Mouse (Mus musculus) testis, postnatal 14 days (tissue): ENCODE data around the gene Hagh.

ENCODE experiments used
- DNase-seq: peaks from one replicate; pipeline ENCODE4 v3.0.0; 2021; ENCODE audit warnings: low spot score

Gene Hagh

DNA sequence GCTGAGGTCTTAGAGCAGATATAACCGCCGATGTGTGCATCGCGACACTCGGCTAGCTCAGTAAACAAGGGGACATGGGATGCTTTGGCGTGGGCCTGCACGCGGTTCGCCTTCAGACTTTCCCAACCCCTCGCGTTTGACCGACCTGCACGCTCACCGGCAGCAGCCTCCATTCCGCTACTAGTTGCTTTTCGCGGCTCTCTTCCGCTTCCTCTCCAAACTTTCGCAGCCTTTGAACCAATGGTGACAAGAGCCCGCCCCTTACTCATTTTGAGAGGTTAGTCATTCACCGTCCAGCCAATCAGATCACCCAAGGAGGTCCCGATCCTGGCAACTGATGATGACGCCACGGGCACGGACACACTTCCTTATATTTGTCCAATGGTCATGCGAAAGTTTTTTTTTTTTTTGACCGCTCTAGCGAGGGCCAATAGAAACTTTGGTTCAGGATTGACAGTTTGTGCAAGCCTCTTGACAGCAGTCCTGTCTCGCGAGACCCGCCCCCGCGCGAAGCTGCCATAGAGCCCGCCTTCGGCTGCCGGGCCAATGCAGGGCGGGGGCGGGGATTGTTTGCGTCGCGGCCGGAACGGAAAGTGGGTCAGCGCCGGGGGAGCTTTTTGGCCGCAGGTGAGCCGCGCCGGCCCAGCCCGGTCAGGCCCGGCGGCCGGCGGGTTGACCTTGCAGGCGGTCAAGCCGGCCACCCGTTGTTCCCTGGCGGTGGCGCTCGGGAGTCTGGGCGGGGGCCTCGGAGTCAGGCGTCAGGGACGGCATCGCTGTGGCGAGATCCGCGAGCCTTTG, 46.4 kb downstream of the Hagh start, which contains the start of the genes Nubp2 and Spsb3:
Nubp2 (minus strand) TSS at position 216 of the 798 bp plus-strand sequence.
Spsb3 (plus strand) TSS at position 510 of the 798 bp plus-strand sequence.
- peak; percentile 99 for DNase-seq

DNA sequence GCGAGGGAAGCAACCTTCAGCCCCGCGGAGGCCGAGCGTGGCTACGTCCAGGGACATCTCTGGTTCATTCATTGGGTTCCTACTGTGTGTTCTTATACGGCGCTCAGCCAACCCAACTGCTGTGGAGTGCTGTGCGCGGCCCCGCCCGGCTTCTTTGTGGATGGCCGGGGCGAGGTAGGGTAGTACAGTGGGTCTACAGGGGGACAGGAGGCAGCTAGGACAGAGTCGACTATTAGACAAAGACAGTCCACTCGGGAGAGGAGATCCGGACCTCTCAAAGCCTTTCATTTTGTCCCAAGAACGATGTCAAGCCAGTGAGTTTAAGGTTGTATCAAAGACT, 47.0 kb downstream of the Hagh start:
- no peak for DNase-seq

DNA sequence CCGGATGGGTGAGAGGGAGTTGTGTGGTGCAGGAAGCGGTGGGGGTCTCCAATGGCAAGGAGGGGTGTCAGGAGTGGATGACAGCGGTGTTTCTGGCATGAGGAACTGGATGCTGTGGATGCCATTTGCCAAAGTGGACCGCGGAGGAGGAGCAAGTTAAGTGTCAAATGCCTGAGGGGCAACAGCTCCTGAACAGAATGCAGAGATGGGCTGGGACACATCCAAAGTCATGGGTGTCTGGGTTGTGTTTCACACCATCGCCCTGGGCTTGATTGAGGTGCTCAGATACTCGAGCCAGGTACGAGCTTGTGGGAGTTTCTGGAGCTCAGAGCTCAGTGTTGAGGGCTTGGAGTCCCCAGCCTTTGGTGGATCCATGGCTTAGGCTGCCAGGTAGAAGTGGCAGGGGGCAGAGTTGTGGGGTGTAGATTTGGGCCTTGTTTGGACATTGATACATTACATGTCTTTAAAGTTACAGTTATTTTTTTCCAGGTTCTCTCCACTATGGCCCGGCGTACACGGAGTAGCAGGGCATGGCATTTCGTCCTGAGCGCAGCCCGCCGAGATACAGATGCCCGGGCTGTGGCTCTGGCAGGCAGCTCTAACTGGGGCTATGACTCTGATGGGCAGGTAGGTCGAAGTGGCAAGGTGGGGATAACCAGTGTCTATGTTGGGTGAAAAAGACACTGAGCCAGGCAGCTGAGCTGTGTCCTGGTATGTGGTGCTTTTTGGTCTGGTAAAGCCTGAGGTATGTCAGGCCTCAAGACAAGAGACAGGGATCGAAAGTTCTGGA, 47.5 kb downstream of the Hagh start:
- no peak for DNase-seq

DNA sequence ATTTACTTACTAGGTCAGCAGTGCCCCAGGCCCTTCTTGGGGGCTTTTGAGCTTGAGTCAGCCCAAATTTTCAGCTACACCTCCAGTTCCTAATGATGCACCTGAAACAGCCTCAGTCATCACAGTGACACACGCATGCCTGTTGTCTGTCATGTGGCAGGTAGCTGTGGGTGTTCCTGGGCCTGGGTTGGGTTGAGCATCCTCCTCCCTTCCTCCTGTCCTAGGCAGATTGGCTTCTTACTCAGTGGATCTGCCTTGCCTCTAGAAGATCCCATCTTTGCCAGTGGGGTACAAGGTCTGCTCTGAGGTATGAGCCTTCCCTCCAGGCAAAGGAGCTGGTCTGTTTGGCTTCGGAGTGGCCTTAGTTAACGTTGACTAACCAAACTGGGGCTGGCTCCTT, 48.9 kb downstream of the Hagh start:
- DNase-seq = no peak

- no peak for DNase-seq
Measured at GRCm38 (mm10) chr17:24890151-24891092, 50.5 kb downstream of the Hagh start.

GRCm38 (mm10) chr17:24891321-24891720, 51.4 kb downstream of the Hagh start:
- DNase-seq = no peak

DNA sequence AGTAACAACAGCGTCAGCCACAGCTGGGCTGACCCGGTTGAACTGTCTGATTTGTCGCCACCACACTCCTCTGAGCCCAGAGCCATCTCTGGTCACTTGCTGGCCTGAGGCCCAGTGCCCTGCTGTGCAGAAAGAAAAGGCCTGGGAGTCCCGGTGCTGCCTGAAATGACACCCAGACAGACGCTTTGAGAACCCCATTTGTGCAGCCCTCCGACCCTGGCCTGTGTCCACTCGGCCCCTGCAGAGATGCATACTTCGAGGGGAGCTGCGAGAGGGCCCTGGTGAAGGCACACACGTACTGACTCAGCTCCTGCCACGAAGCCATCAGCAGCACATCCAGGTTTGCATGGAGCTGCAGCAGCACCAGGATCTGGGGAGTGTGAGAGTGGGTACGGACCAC, 52.8 kb downstream of the Hagh start:
- DNase-seq = no peak

DNA sequence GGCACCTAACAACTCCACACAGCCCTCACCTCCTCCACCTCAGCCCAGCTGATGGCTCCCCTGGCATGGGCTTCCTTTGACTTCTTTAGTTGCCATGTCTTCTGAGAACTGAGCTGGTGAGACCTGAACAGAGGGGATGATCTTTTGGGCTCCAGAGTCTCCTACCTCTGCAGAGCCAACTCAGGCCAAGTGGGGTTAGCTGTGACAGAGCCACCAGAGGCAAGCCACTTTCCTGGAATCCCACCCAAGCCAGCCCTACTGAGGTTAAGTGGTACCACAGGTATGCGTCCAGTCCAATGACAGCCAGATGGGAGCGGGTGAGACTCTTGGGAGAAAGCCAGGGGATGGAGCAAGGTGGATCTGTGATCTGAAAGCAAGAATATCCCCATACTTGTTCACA, 53.3 kb downstream of the Hagh start:
- DNase-seq = no peak

DNA sequence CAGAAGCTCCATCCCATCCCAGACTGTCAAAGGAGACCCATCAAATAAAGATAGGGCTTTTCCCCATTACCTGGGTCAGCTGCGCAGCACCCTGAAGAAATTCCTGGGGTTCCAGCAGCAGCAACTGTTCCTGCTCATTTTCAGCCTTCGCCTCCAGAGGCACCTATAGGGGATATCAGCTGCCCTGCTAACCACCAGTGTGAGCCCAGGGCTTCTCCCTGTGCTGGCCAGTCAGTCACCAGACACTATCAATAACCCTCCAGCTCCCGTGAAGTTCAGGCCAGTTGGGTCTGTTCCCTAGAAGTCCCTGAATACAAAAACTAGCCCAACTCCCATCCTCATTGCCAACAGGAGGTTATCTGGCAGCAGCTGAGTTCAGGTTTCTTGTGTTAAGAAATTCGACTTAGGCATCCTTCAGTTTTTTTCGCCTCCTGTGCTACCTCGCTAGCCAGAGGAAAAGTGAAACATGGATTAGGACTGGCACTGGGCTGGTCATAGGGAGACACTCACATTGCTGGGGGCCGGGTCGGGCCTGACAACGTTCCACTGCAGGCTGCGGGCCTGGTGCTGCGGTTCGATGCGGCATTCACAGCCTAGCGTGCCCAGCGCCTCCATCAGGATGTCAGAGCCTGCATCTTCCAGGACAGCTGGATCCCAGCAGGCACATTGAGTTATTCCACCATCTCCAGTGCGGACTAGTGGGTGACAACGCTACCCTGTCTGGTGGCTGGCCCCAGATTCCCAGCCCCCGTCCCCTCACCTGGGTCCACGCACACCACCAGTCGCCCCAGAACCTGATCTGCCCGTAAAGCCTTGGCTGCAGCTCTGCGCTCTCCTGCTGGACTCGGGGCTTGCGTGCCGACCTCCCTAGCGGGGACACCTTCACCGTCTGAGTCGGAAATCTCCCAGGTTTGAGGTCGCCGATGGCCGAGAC, 54.4 kb downstream of the Hagh start:
- no peak for DNase-seq

GRCm38 (mm10) chr17:24894995-24895547, 55.1 kb downstream of the Hagh start, which contains the start of the genes Eme2 and Mrps34:
Gene Eme2 (minus strand): TSS chr17:24895087.
Gene Mrps34 (plus strand): TSS chr17:24895116.
- peak; percentile 83 for DNase-seq

DNA sequence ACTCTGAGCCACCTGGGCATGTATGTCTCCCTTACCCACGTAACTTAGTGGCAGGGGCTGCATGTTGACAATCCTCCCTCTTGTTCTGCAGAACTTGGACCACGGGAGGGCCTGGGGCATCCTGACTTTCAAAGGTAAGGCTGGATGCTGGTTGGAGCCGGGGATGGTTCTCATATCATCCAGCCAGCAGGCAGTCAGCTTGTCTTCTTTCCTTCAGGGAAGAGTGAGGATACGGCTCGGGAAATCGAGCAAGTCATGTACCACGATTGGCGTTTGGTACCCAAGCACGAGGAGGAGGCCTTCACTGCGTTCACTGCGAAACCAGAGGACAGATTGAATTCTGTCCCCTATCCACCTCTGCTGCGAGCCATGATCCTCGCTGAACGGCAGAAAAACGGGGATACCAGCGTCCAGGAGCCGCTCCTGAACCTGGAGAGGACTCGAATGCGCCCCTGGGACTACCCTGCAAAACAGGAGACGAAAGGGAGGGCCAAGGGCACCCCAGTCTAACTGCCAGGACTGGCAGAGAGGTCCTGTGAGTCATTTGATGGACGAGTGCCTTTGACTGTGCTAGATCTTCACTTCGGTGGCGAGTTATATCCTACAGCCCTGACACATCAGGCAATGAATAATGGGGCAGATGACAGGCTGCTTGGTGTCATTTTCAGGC, 55.8 kb downstream of the Hagh start:
- DNase-seq = no peak

GRCm38 (mm10) chr17:24896241-24896992, 56.5 kb downstream of the Hagh start, which contains the start of gene Nme3:
Gene Nme3 (plus strand): TSS chr17:24896500.
- peak; percentile 79 for DNase-seq

- DNase-seq = no peak
Measured at GRCm38 (mm10) chr17:24896993-24897269, 57.0 kb downstream of the Hagh start.

- no peak for DNase-seq
Measured at GRCm38 (mm10) chr17:24897600-24897999, 57.7 kb downstream of the Hagh start.

GRCm38 (mm10) chr17:24898041-24898854, 58.3 kb downstream of the Hagh start:
- DNase-seq = no peak

- DNase-seq = no peak
Measured at GRCm38 (mm10) chr17:24899153-24899552, 59.2 kb downstream of the Hagh start.

GRCm38 (mm10) chr17:24900014-24900413, 60.1 kb downstream of the Hagh start:
- DNase-seq = no peak

DNA sequence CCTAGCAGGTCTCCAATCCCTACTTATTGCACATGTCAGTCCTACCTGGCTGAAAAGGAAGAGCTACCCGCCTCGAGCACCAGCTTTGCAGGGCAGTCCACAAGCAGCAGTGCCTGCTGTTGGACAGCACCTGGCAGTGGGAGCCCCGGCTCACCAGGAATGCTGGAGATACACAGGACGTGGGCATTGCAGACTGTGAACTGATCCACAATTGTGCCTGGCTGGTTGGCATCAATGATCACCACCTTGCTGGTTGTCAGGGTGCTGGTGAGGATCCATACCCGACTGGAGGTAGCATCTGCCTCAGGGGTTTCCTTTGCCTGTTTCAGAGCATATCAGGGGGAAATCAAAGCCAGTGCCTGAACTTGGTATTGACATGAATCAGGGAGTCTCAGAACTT, 62.2 kb downstream of the Hagh start:
- no peak for DNase-seq
